Mouse (Mus musculus) monocyte, adult 59 days (primary cell): Measurements from ENCODE around the gene Tef. TPM values are rescaled to one million over a fixed set of nuclear protein-coding genes. Genes with fewer than 3 reads are reported as not detected.

Source experiments
- total RNA-seq, 2 experiments: library from RNA; stranded (reverse); gene quantifications; one replicate each; pipeline ENCODE4 v1.2.4; 2023

The Tef gene
- total RNA-seq, result 10 to 100 TPM; 21.3 to 29.3 TPM

GRCm38 (mm10) chr15:81802001-81802890 lies at the start of gene Tef:
Gene Tef, plus strand, starts transcription at chr15:81802421.

GRCm38 (mm10) chr15:81858517-81859329 lies 56.5 kb downstream of the Tef start, which contains the start of gene Tob2:
Gene Tob2, minus strand, starts transcription at chr15:81858796.

GRCm38 (mm10) chr15:81871604-81872261 lies 69.5 kb downstream of the Tef start, which contains the start of gene Phf5a:
Gene Phf5a, minus strand, starts transcription at chr15:81871911.

GRCm38 (mm10) chr15:81872262-81873136 lies 70.3 kb downstream of the Tef start, which contains the start of gene Aco2:
Gene Aco2, plus strand, starts transcription at chr15:81872309.

Other genes with a start within 250 kb of the Tef start
- gene Ep300, start 217.1 kb upstream of the Tef start, total RNA-seq, result 100 to 1,000 TPM; 174 to 196 TPM
- gene L3mbtl2, start 138.5 kb upstream of the Tef start, total RNA-seq, result 10 to 100 TPM; 17.6 to 19.5 TPM
- not detected for gene Chadl, start 105.1 kb upstream of the Tef start, total RNA-seq
- gene Zc3h7b, start 57.4 kb upstream of the Tef start, total RNA-seq, result 10 to 100 TPM; 13.9 to 15.0 TPM
- 10 to 100 TPM; 32.4 to 33.7 TPM for gene Rangap1, start 56.9 kb upstream of the Tef start, total RNA-seq
- gene Tob2, start 56.4 kb downstream of the Tef start, total RNA-seq, result 10 to 100 TPM; 77.5 to 90.4 TPM
- gene Phf5a, start 69.5 kb downstream of the Tef start, total RNA-seq, result 10 to 100 TPM; 41.4 to 47.2 TPM
- gene Aco2, start 69.9 kb downstream of the Tef start, total RNA-seq, result 100 to 1,000 TPM; 113 to 117 TPM
- 1 to 10 TPM; 5.0 to 8.0 TPM for gene Polr3h, start 123.8 kb downstream of the Tef start, total RNA-seq
- gene Csdc2, start 134.3 kb downstream of the Tef start, total RNA-seq, result not detected
- gene Pmm1, start 158.5 kb downstream of the Tef start, total RNA-seq, result 10 to 100 TPM; 37.6 to 45.7 TPM
- gene 1700029P11Rik, start 178.1 kb downstream of the Tef start, total RNA-seq, result not detected
- 10 to 100 TPM; 15.2 to 17.3 TPM for gene Xrcc6, start 185.4 kb downstream of the Tef start, total RNA-seq
- gene Desi1, start 231.4 kb downstream of the Tef start, total RNA-seq, result 10 to 100 TPM; 21.4 to 23.3 TPM
- gene Snu13, start 245.2 kb downstream of the Tef start, total RNA-seq, result 10 to 100 TPM; 57.6 to 72.4 TPM